25 mouse cellular contexts compared by ENCODE assay signal in the genomic region with DNA sequence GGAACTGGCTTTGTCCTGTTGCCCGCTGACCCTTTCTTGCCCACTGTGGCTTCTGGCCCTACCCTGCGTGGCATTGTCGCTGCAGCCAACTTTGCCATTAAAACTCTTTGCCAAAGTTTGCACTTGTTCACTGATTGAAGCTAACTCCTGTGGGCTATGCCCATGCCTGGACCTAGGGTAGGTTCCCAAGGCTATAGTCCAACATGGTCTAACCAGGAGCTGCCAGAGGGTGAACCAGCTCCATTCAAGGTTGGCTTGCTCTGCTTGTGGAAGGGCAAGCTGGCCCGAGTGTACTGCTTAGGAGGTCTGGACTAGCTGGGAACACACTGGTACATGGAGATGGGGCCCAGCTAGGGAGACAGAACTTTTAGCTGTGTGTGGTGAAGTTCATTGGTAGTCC. TPM values are rescaled to one million over a fixed set of nuclear protein-coding genes. Genes with fewer than 3 reads are reported as not detected.
"Had no signal": no experiment of that assay in that cellular context is flagged by ENCODE, and none has a peak within 500 bp of the region (broad histone marks: within the 10 kb centered on the region; RNA-seq: fewer than 3 reads in every experiment).

No protein-coding gene starts in this region.

- H3K27ac ChIP-seq: limb, embryonic 10.5 days; limb, embryonic 13.5 days; liver, embryonic 12.5 days; liver, embryonic 15.5 days; lung, embryonic 15.5 days; midbrain, embryonic 12.5 days; midbrain, embryonic 15.5 days had no signal

- ATAC-seq: inflammation-experienced regulatory T-cells, adult 6 months; liver, embryonic 12.5 days; midbrain, embryonic 15.5 days had no signal

- H3K36me3 ChIP-seq: midbrain, embryonic 15.5 days had no signal

- DNase-seq: kidney, adult 11 months; kidney, postnatal 14 days; liver; lung, adult 18-20 months; lung, postnatal 10 days; lung, postnatal 36 days; right cerebral cortex, adult 18-20 months; right cerebral cortex, postnatal 14 days; right cerebral cortex, postnatal 4 days; thymus, adult 2 months; thymus, postnatal 14 days; thymus, postnatal 4 days had no signal

- H3K9me3 ChIP-seq: limb, embryonic 10.5 days; limb, embryonic 13.5 days; liver, embryonic 12.5 days; liver, embryonic 15.5 days; lung, embryonic 15.5 days; midbrain, embryonic 12.5 days; midbrain, embryonic 15.5 days had no signal

- H3K9ac ChIP-seq: limb, embryonic 13.5 days; liver, embryonic 12.5 days; liver, embryonic 15.5 days; lung, embryonic 15.5 days; midbrain, embryonic 12.5 days; midbrain, embryonic 15.5 days had no signal

- H3K4me2 ChIP-seq: limb, embryonic 13.5 days; liver, embryonic 12.5 days; liver, embryonic 15.5 days; lung, embryonic 15.5 days had no signal

- H3K4me3 ChIP-seq: limb, embryonic 10.5 days; limb, embryonic 13.5 days; liver, embryonic 12.5 days; liver, embryonic 15.5 days; lung, embryonic 15.5 days; midbrain, embryonic 12.5 days; midbrain, embryonic 15.5 days had no signal

- H3K27me3 ChIP-seq: midbrain, embryonic 15.5 days had no signal

RNA-seq across cellular contexts. Expression of gene Cysrt1, which starts 1.9 kb away (rescaled TPM):
- total RNA-seq: layer of hippocampus, adult 8-10 months; layer of hippocampus, postnatal 10 days; left cerebral cortex, postnatal 25 days had no signal
- polyA plus RNA-seq: inflammation-experienced regulatory T-cells, adult 6 months; limb, embryonic 10.5 days; limb, embryonic 13.5 days; liver, embryonic 12.5 days; liver, embryonic 15.5 days; midbrain, embryonic 12.5 days had no signal

RNA-seq across cellular contexts. Expression of gene Rnf224, which starts 7.6 kb away (rescaled TPM):
- total RNA-seq: layer of hippocampus, adult 8-10 months; layer of hippocampus, postnatal 10 days; left cerebral cortex, postnatal 25 days had no signal
- polyA plus RNA-seq: inflammation-experienced regulatory T-cells, adult 6 months; limb, embryonic 10.5 days; limb, embryonic 13.5 days; liver, embryonic 15.5 days; lung, embryonic 15.5 days; midbrain, embryonic 12.5 days; midbrain, embryonic 15.5 days; neural tube, embryonic 14.5 days; stomach, embryonic 14.5 days had no signal

RNA-seq across cellular contexts. Expression of gene Slc34a3, which starts 10.0 kb away (rescaled TPM):
- total RNA-seq: layer of hippocampus, adult 8-10 months; layer of hippocampus, postnatal 10 days; left cerebral cortex, postnatal 25 days had no signal
- polyA plus RNA-seq: inflammation-experienced regulatory T-cells, adult 6 months; limb, embryonic 10.5 days; limb, embryonic 13.5 days; liver, embryonic 12.5 days; liver, embryonic 15.5 days; lung, embryonic 15.5 days; midbrain, embryonic 12.5 days; midbrain, embryonic 15.5 days; neural tube, embryonic 14.5 days had no signal
